Mouse (Mus musculus): Measurements from ENCODE around the gene Ptpn6. TPM values are rescaled to one million over a fixed set of nuclear protein-coding genes. Genes with fewer than 3 reads are reported as not detected.

Gene Ptpn6
- polyA plus RNA-seq (2017; shearing (Covaris generic)): 292 TPM

GRCm38 (mm10) chr6:124738511-124739023, at the start of gene Ptpn6:
Gene Ptpn6 (minus strand): TSS chr6:124738714.

DNA sequence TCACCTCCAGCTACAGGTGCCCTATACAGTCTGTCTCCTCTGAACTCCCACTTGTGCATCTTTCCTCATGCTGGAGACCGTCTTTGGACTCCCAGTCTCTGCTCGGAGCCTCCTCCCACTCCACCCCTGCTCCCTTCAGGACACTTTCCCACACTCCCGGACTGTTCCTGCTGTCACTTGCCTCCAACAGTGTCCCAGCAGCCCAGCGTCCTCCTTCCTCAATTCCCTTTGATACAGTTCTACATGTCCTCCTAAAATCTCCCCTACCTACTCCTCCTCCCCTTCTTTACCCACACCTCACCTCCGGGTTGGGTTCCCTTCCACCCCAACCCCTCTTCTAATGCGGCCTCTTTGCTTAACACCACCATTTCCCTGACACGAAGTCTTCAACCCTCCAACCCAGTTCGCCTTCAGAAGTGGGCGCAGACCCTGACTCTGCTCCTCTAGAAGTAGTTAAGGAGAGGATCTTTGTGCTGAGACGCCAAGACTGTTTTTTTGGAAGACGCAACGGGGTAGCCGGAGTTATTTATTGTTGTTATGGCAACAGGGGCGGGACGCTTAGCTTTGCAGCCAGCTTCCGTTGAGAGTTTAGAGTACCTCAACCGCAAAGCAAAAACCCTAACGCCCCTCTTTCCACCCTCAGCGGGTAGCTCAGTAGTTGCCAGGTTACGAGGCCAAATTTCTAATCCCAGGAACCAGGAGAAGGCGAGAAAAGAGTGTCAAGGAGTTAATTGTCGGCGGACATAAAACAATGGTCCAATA, 40.9 kb upstream of the Ptpn6 start, which contains the start of gene Lrrc23:
TSS of gene Lrrc23 (minus strand) at position 506 of the 762 bp plus-strand sequence.

DNA sequence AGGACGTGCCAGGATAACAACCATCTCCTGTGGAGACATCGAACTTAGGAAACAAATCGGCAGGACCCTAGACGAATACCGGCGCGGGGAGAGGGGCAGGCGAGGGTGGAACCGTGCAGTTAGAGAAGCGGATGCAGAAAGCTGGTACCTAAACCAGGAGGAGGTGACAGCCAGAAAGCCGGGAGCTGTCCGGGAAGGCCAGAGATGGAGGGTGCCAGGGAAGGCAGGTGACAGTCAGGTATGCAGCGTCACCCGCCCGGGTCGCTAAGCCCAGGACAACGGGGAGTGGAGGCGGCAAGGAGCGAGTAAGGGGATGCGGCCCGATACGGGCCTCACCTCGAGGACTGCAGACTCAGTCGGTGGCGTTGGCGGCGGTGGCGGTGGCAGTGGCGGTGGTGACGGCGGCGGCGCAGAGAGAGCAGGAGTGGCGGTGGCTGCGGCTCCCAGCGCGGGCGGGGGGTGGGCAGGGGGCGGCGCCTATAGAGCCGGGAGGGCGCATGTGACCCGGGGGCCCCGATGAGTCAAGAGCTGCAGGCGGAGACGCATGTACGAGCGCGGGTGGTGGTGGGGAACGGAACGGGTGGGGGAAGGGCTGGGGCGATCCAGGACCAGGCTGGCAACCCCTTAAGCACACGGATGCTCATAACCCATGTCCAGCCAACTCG, 30.7 kb upstream of the Ptpn6 start, which contains the start of gene Eno2:
TSS of gene Eno2 (minus strand) at position 573 of the 665 bp plus-strand sequence.

DNA sequence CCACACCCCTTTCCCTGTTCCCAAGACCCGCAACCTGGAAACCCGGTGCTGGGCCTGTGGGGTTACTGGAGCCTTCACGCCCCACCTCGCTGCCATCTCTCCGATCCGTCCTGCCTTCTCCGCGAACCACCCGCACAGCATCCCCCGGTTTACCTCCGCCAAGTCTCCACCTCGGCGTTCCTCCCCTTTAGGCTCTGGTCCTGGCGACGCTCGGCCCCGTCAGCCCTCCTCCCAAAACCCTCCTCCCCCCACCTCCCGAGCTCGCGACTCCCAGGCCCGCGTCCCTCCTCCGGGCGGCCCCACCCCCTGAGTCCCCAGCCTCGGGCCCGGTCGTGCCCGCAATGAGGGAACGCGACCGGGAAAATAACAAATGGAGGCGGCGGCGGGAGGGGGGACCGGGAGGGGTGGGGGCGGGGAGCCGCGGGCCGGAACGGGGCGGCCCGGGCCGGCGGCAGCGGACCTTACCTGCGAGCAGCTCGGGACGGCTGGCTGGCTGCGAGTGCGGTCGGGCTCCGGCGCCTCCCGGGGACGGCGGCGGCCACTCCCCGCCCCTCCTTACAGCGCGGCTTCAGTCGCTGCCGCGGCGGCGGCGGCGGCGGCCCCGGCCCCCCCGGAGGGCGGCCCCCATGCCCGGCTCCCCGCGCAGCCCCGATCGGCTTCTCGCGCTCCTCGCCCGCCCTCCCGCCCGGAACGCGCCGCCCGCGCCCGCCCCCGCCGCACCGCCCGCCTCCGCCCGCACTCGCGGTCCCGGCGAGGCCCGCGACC, 17.5 kb upstream of the Ptpn6 start, which contains the start of the genes Gm45234 and Atn1:
TSS of gene Gm45234 (minus strand) at position 191 of the 765 bp plus-strand sequence.
TSS of gene Atn1 (minus strand) at position 694 of the 765 bp plus-strand sequence.

GRCm38 (mm10) chr6:124740888-124741761, 2.6 kb upstream of the Ptpn6 start, which contains the start of gene Grcc10:
Gene Grcc10 (minus strand): TSS chr6:124741374.

GRCm38 (mm10) chr6:124711824-124712782, 26.4 kb downstream of the Ptpn6 start, which contains the start of the genes Emg1 and Phb2:
Gene Emg1 (minus strand): TSS chr6:124712178.
Gene Phb2 (plus strand): TSS chr6:124712336.

Other genes starting within 250 kb of the Ptpn6 start
- gene C1rl, start 245.6 kb downstream of the Ptpn6 start, polyA plus RNA-seq (2017; shearing (Covaris generic)): 0.12 TPM
- gene C1ra, start 226.3 kb downstream of the Ptpn6 start, polyA plus RNA-seq (2017; shearing (Covaris generic)): not detected
- gene C1s1, start 196.4 kb downstream of the Ptpn6 start, polyA plus RNA-seq (2017; shearing (Covaris generic)): not detected
- not detected for gene C1rb, start 168.4 kb downstream of the Ptpn6 start, polyA plus RNA-seq (2017; shearing (Covaris generic))
- gene C1s2, start 102.6 kb downstream of the Ptpn6 start, polyA plus RNA-seq (2017; shearing (Covaris generic)): not detected
- gene Lpcat3, start 75.7 kb downstream of the Ptpn6 start, polyA plus RNA-seq (2017; shearing (Covaris generic)): 24.7 TPM
- 304 TPM for gene Emg1, start 26.5 kb downstream of the Ptpn6 start, polyA plus RNA-seq (2017; shearing (Covaris generic))
- 134 TPM for gene Phb2, start 26.4 kb downstream of the Ptpn6 start, polyA plus RNA-seq (2017; shearing (Covaris generic))
- 328 TPM for gene Grcc10, start 2.7 kb upstream of the Ptpn6 start, polyA plus RNA-seq (2017; shearing (Covaris generic))
- gene Gm45234, start 17.3 kb upstream of the Ptpn6 start, polyA plus RNA-seq (2017; shearing (Covaris generic)): not detected
- 15.0 TPM for gene Atn1, start 17.8 kb upstream of the Ptpn6 start, polyA plus RNA-seq (2017; shearing (Covaris generic))
- gene Eno2, start 31.0 kb upstream of the Ptpn6 start, polyA plus RNA-seq (2017; shearing (Covaris generic)): 2.6 TPM
- gene Lrrc23, start 41.0 kb upstream of the Ptpn6 start, polyA plus RNA-seq (2017; shearing (Covaris generic)): 6.4 TPM
- 1.8 TPM for gene Spsb2, start 69.9 kb upstream of the Ptpn6 start, polyA plus RNA-seq (2017; shearing (Covaris generic))
- gene Tpi1, start 75.6 kb upstream of the Ptpn6 start, polyA plus RNA-seq (2017; shearing (Covaris generic)): 98.4 TPM
- gene Usp5, start 90.8 kb upstream of the Ptpn6 start, polyA plus RNA-seq (2017; shearing (Covaris generic)): 69.2 TPM
- 3.2 TPM for gene Cdca3, start 90.8 kb upstream of the Ptpn6 start, polyA plus RNA-seq (2017; shearing (Covaris generic))
- gene Gnb3, start 101.6 kb upstream of the Ptpn6 start, polyA plus RNA-seq (2017; shearing (Covaris generic)): not detected
- not detected for gene P3h3, start 119.0 kb upstream of the Ptpn6 start, polyA plus RNA-seq (2017; shearing (Covaris generic))
- not detected for gene Gpr162, start 125.3 kb upstream of the Ptpn6 start, polyA plus RNA-seq (2017; shearing (Covaris generic))
- 584 TPM for gene Cd4, start 149.5 kb upstream of the Ptpn6 start, polyA plus RNA-seq (2017; shearing (Covaris generic))
- gene Lag3, start 173.0 kb upstream of the Ptpn6 start, polyA plus RNA-seq (2017; shearing (Covaris generic)): not detected
- 4.5 TPM for gene Ptms, start 181.4 kb upstream of the Ptpn6 start, polyA plus RNA-seq (2017; shearing (Covaris generic))
- gene Mlf2, start 192.7 kb upstream of the Ptpn6 start, polyA plus RNA-seq (2017; shearing (Covaris generic)): 126 TPM
- gene Cops7a, start 226.8 kb upstream of the Ptpn6 start, polyA plus RNA-seq (2017; shearing (Covaris generic)): 38.9 TPM